Mouse (Mus musculus) olfactory bulb, adult 2 months (tissue): Measurements from ENCODE around the gene Cpm.

Source experiments
- CTCF ChIP-seq: fragments of 200-500 bp; IDR thresholded peaks from 2 replicates; pipeline ENCODE4 v1.5.1; 2012; ENCODE audit warnings: low read depth, mild to moderate bottlenecking, low read length, moderate library complexity; ENCODE audit not compliant: insufficient read depth
- POLR2A ChIP-seq: fragments of 200-500 bp; IDR thresholded peaks from 2 replicates; pipeline ENCODE4 v1.6.1; 2012; ENCODE audit warnings: mild to moderate bottlenecking, low read depth, low read length, moderate library complexity; ENCODE audit not compliant: insufficient read depth

GRCm38 (mm10) chr10:117584102-117584501 is 45.2 kb upstream of the Cpm start:
- TF ChIP-seq POLR2A, result no peak
- TF ChIP-seq CTCF, result no peak
